Mouse (Mus musculus) common myeloid progenitor, adult 5-6 weeks (primary cell): ENCODE results near the gene Slc50a1. TPM values are rescaled to one million over a fixed set of nuclear protein-coding genes. Genes with fewer than 3 reads are reported as not detected.

Experiments used
- ATAC-seq: replicated peaks from 2 replicates; pipeline ENCODE4 v1.8.0; 2016; ENCODE audit warnings: low read depth, mild to moderate bottlenecking, moderate TSS enrichment, inconsistent platforms; ENCODE audit not compliant: poor library complexity, severe bottlenecking
- total RNA-seq: library from RNA; stranded (forward); fragments of 200-1000, 187-1606 nt; gene quantifications from 2 replicates; pipeline ENCODE4 v1.2.3, GENCODE M21; 2017

Gene Slc50a1
- total RNA-seq, 1 experiment from 2014 or later = 65.3 TPM

GRCm38 (mm10) chr3:89238494-89238893 is 31.9 kb downstream of the Slc50a1 start:
- ATAC-seq = no peak

GRCm38 (mm10) chr3:89237682-89238081 is 32.7 kb downstream of the Slc50a1 start:
- ATAC-seq = no peak

- ATAC-seq = no peak
These were observed 33.9 kb downstream of the Slc50a1 start for GRCm38 (mm10) chr3:89236516-89236915.

- peak; percentile 81 for ATAC-seq
These were observed 36.7 kb downstream of the Slc50a1 start for GRCm38 (mm10) chr3:89233562-89234110.

GRCm38 (mm10) chr3:89232614-89233013 is 37.8 kb downstream of the Slc50a1 start:
- no peak for ATAC-seq

GRCm38 (mm10) chr3:89231772-89232275 is 38.5 kb downstream of the Slc50a1 start:
- ATAC-seq = no peak

- no peak for ATAC-seq
These were observed 39.0 kb downstream of the Slc50a1 start for GRCm38 (mm10) chr3:89231345-89231744.

GRCm38 (mm10) chr3:89230561-89230960 is 39.8 kb downstream of the Slc50a1 start:
- ATAC-seq = no peak

- no peak for ATAC-seq
These were observed 41.1 kb downstream of the Slc50a1 start for GRCm38 (mm10) chr3:89229276-89229675.

- ATAC-seq = no peak
These were observed 41.5 kb downstream of the Slc50a1 start, which contains the start of gene Muc1 for GRCm38 (mm10) chr3:89228836-89229235. TSS of gene Muc1 (plus strand) at chr3:89229057.

- ATAC-seq = peak; percentile 82
These were observed 42.2 kb downstream of the Slc50a1 start for GRCm38 (mm10) chr3:89228180-89228549.

- peak; percentile 65 for ATAC-seq
These were observed 42.8 kb downstream of the Slc50a1 start for GRCm38 (mm10) chr3:89227307-89228179.

GRCm38 (mm10) chr3:89226900-89227299 is 43.5 kb downstream of the Slc50a1 start, which contains the start of gene Mtx1:
TSS of gene Mtx1 (minus strand) at chr3:89227088.
- no peak for ATAC-seq

GRCm38 (mm10) chr3:89226361-89226760 is 44.0 kb downstream of the Slc50a1 start:
- ATAC-seq = no peak

GRCm38 (mm10) chr3:89225918-89226317 is 44.5 kb downstream of the Slc50a1 start:
- ATAC-seq = no peak

- ATAC-seq = no peak
These were observed 45.0 kb downstream of the Slc50a1 start for GRCm38 (mm10) chr3:89225321-89225815.

GRCm38 (mm10) chr3:89224796-89225195 is 45.6 kb downstream of the Slc50a1 start:
- ATAC-seq = no peak

GRCm38 (mm10) chr3:89221167-89221566 is 49.2 kb downstream of the Slc50a1 start:
- no peak for ATAC-seq

- no peak; the same call in 1 of the 2 replicates for ATAC-seq
These were observed 50.8 kb downstream of the Slc50a1 start for GRCm38 (mm10) chr3:89219546-89219945.

GRCm38 (mm10) chr3:89218271-89218670 is 52.1 kb downstream of the Slc50a1 start:
- no peak for ATAC-seq
